Mouse (Mus musculus) limb, embryonic 13.5 days (tissue): ENCODE measurements around the gene Wdfy3. TPM values are rescaled to one million over a fixed set of nuclear protein-coding genes. Genes with fewer than 3 reads are reported as not detected.

Source experiments
- ATAC-seq: fragments of 200-750 bp; cut with Nextera tagmentation; 2 replicates; pipeline ENCODE4 v1.8.0; 2017; ENCODE audit warnings: low read depth, moderate number of reproducible peaks, moderate TSS enrichment; ENCODE audit not compliant: low FRiP score
- H3K27ac ChIP-seq: fragments of 300-500 bp; sonication (generic); 2 replicates; pipeline ENCODE4 v1.5.1; 2015; ENCODE audit warnings: inconsistent platforms, mild to moderate bottlenecking, moderate library complexity
- H3K27me3 ChIP-seq: fragments of 300-500 bp; sonication (generic); 2 replicates; pipeline ENCODE4 v1.6.1; 2015; ENCODE audit warnings: mild to moderate bottlenecking, inconsistent platforms
- H3K36me3 ChIP-seq: fragments of 300-500 bp; sonication (generic); 2 replicates; pipeline ENCODE4 v1.6.1; 2015; ENCODE audit warnings: inconsistent platforms, mild to moderate bottlenecking, moderate library complexity
- H3K4me1 ChIP-seq: fragments of 300-500 bp; sonication (generic); 2 replicates; pipeline ENCODE4 v1.6.1; 2015; ENCODE audit warnings: inconsistent platforms
- H3K4me2 ChIP-seq: fragments of 300-500 bp; sonication (generic); replicated peaks from 2 replicates; pipeline ENCODE4 v1.6.1; 2015; ENCODE audit warnings: inconsistent platforms, mild to moderate bottlenecking, moderate library complexity
- H3K4me3 ChIP-seq: fragments of 300-500 bp; sonication (generic); 2 replicates; pipeline ENCODE4 v1.5.1; 2015; ENCODE audit warnings: moderate library complexity, mild to moderate bottlenecking, inconsistent platforms
- H3K9ac ChIP-seq: fragments of 300-500 bp; sonication (generic); 2 replicates; pipeline ENCODE4 v1.6.1; 2015; ENCODE audit warnings: mild to moderate bottlenecking, inconsistent platforms
- H3K9me3 ChIP-seq: fragments of 300-500 bp; sonication (generic); 2 replicates; pipeline ENCODE4 v1.6.1; 2016; ENCODE audit warnings: inconsistent platforms
- WGBS: fragments of 180-500 bp; shearing (Covaris S2); methylation state at CpG from one replicate; pipeline ENCODE4 v1.1.7; 2015; 5-methylcytosine and 5-hydroxymethylcytosine counted together
- polyA plus RNA-seq: library from polyadenylated mRNA; unstranded; fragments of >200 nt; fragmentation: Nextera tagmentation; extraction: Ambion mirVana; gene quantifications from 2 replicates; pipeline ENCODE4 v1.2.1, GENCODE M21; 2015

Wdfy3 gene
- polyA plus RNA-seq, 1 experiment from 2014 or later = 18.6 TPM

DNA sequence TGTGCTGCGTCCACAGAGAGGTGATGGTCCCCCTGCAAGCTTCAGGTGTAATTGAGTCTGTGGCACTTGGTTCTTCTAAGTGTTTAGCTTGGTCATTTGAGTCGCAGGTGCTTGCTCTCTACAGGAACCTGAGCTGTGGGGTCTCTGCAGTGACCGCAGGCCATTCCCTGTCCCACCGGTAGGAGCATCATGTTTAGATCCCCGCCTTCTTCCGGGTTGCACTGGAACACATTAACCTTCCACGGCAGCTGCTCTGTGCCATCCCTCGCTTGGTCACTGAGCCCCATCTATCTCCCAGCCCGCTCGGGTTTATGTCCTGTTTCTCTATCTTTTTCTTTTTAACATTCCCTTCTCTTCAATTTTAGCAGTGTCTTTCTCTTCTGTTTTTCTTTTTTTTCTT, 250.5 kb downstream of the Wdfy3 start:
- Histone ChIP-seq H3K27ac (no peak overlapping the region), H3K4me3 (no peak overlapping the region), H3K36me3 (no peaks in the 10 kb centered on the region), H3K4me2 (no peak overlapping the region), H3K27me3 (peaks cover 87% of the 10 kb centered on the region), H3K9me3 (no peaks in the 10 kb centered on the region), H3K9ac (no peak overlapping the region), H3K4me1 (peaks cover 18% of the 10 kb centered on the region)
- ATAC-seq = no peak
- 52% methylated on average over 10 of the region's 10 CpGs for WGBS

DNA sequence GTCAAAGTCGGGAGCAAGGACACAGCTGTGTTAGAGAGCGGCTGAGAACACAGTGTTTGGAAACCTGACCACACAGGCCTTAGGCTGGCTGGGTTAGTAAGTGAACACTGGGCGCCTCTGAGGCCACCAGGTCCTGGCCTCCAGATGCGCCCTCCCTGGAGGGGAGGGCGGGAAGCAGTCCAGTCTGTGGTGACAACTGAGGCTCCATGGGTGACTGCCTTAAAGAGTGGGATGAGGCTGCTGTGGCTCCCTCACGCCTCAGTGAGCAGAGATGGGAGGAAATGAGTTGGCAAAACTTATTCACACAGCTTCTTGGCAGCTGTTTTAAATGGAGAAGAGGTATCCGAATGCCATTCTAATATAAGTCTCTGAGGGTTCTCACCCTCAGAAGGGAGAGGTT, 252.9 kb downstream of the Wdfy3 start:
- WGBS = 56% methylated on average over 7 of the region's 7 CpGs
- no peak overlapping the region for H3K9ac ChIP-seq
- H3K27ac ChIP-seq = no peak overlapping the region
- no peaks in the 10 kb centered on the region for H3K36me3 ChIP-seq
- peaks cover 18% of the 10 kb centered on the region for H3K4me1 ChIP-seq
- ATAC-seq = no peak
- H3K27me3 ChIP-seq = peaks cover 76% of the 10 kb centered on the region
- H3K4me3 ChIP-seq = no peak overlapping the region
- no peaks in the 10 kb centered on the region for H3K9me3 ChIP-seq
- H3K4me2 ChIP-seq = no peak overlapping the region

DNA sequence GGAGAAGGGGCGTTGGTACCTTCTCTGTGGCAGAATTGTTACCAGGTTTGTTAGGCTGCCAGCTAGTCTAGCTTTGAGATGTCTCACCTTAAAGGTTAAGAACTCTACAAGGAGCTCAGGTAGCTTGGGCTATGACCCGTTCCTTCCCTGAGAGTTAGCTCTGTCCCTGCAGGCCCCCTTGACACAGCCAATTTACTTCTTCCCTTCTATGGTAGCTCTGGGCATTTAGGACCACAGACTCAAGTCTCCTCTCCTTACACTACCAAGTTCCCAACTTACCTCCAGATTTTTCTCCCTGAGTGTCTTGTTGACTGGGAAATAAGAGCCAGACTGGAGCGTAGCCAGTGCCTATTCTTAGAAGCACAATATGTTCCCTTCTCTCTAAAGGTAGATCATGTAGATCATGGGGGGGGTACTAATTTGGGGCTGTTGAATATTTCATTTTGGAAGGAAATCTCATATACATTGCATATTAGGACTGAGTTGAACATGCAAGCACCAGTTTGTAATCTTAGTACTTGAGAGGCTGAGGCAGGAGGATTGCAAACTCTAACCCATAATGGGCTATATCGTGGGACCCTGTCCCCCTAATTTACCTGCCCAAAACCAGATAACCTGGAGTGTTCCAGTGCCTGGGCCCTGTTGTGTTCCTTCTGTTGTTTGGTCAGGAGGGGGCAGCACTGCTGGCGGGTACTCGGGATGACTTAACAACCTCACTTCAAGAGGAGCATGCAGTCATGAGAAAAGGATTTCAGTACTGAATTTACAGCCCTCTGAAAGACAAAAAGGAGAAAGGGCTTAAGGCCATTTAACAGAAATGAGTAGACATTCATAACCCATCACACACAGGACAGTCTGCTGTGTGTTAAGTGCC, 258.2 kb downstream of the Wdfy3 start:
- Histone ChIP-seq H3K27me3 (peaks cover 59% of the 10 kb centered on the region), H3K4me3 (no peak overlapping the region), H3K4me2 (no peak overlapping the region), H3K4me1 (no peaks in the 10 kb centered on the region), H3K9ac (no peak overlapping the region), H3K27ac (no peak overlapping the region), H3K9me3 (no peaks in the 10 kb centered on the region), H3K36me3 (no peaks in the 10 kb centered on the region)
- 92% methylated on average over 6 of the region's 6 CpGs for WGBS
- no peak for ATAC-seq

DNA sequence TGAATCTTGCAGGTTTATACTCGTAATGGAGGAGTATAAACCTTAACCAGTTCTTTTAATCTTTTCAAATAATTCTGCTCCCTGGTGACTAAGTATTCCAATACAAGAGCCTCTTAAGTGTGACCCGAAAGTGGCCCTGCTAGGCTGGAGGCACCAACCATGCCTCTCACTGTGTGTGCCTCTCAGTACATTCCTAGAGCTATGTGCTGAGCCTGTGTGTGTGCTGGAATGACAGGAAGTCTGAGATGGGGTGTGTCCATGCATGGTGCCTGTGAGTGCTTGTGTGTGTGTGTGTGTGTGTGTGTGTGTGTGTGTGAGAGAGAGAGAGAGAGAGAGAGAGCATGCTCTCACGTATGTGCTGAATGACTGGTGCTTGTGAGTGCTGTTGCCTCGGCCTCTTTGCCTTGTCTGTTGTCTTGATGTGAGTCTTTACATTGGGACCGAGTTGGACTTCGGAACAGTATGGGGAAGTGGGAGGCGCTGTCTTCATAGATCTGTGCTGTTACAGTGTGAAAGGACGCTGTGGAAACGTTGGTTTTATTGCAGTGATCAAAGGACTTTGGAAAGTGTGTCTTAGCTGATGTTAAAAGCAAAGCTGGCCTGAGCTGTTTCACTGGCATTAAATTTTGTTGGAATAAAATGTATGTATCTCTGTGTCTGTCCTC, 267.2 kb downstream of the Wdfy3 start:
- Histone ChIP-seq H3K27ac (no peak overlapping the region), H3K27me3 (peaks cover 17% of the 10 kb centered on the region), H3K4me2 (no peak overlapping the region), H3K9me3 (peaks cover 4% of the 10 kb centered on the region; the same call in 1 of the 2 replicates), H3K36me3 (no peaks in the 10 kb centered on the region), H3K4me1 (no peaks in the 10 kb centered on the region), H3K4me3 (no peak overlapping the region), H3K9ac (no peak overlapping the region)
- no peak for ATAC-seq
- 62% methylated on average over 9 of the region's 9 CpGs for WGBS

DNA sequence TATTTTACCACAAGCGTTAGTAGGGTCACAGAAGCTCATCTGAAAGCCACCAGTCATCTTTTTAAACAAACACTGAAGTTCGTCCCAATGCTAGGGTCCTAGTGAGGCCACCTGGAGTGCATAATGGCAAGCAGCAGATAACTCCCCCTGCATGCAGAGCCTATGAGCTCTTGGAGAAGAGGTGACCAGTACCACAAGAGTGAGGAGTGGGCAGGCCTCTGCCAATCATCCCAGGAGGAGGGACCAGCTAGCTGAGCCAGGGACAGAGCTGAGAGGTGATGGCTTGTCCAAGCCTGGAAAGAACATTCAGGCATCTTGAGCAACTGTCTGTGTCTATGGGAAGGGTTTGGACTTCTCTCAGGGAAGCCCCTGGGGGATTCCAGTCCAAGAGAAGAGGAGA, 267.8 kb downstream of the Wdfy3 start:
- Histone ChIP-seq H3K27ac (no peak overlapping the region), H3K9me3 (peaks cover 4% of the 10 kb centered on the region; the same call in 1 of the 2 replicates), H3K36me3 (no peaks in the 10 kb centered on the region), H3K27me3 (peaks cover 13% of the 10 kb centered on the region), H3K4me1 (no peaks in the 10 kb centered on the region), H3K9ac (no peak overlapping the region), H3K4me2 (no peak overlapping the region), H3K4me3 (no peak overlapping the region)
- ATAC-seq = no peak
- WGBS = 75% methylated on average over 2 of the region's 2 CpGs

DNA sequence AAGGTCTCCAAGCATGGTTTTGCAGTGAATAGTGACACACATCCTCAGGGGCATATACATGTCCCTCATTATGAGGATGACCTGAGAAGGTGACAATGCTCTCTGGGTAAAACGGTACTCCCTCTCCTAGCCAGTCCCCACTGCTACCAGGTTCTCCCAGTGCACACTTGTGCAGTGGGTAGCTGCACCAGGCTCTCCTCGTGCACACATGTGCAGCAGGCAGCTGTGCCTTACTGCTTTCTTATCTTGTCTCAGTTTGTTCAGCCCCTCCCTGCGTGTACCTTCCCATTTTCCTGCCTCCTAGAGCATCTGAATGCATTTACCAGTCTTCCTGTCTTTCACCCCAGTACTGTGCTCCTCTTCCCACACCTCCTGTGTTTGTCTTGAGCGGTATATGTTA, 277.1 kb downstream of the Wdfy3 start:
- no peak overlapping the region for H3K4me3 ChIP-seq
- 70% methylated on average over 4 of the region's 4 CpGs for WGBS
- no peaks in the 10 kb centered on the region for H3K36me3 ChIP-seq
- H3K27ac ChIP-seq = no peak overlapping the region
- H3K4me2 ChIP-seq = no peak overlapping the region
- no peak overlapping the region for H3K9ac ChIP-seq
- H3K27me3 ChIP-seq = peaks cover 7% of the 10 kb centered on the region; the same call in 1 of the 2 replicates
- H3K9me3 ChIP-seq = no peaks in the 10 kb centered on the region
- no peaks in the 10 kb centered on the region for H3K4me1 ChIP-seq
- ATAC-seq = no peak

DNA sequence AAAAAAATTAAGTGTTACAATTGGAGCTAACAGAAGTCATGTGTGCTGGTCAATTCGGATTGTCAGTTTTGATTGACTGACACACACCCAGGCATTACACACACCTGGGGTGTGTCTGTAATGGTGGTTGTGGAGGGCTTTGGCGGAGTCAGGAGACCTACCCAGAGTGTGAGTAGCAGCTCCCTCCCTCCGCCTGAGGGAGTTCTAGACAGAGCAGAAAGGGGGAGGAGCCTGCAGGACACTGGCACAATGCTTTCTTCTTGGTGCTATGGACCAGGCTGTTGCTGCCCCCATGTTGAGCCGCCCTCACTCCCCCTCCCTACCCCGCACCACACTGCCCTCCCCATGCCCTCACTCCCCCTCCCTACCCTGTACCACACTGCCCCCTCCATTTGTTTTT, 279.2 kb downstream of the Wdfy3 start:
- H3K36me3 ChIP-seq = no peaks in the 10 kb centered on the region
- H3K4me2 ChIP-seq = no peak overlapping the region
- ATAC-seq = no peak
- H3K4me3 ChIP-seq = no peak overlapping the region
- no peaks in the 10 kb centered on the region for H3K4me1 ChIP-seq
- WGBS = 57% methylated on average over 5 of the region's 5 CpGs
- no peak overlapping the region for H3K9ac ChIP-seq
- H3K9me3 ChIP-seq = no peaks in the 10 kb centered on the region
- peaks cover 7% of the 10 kb centered on the region; the same call in 1 of the 2 replicates for H3K27me3 ChIP-seq
- no peak overlapping the region for H3K27ac ChIP-seq

DNA sequence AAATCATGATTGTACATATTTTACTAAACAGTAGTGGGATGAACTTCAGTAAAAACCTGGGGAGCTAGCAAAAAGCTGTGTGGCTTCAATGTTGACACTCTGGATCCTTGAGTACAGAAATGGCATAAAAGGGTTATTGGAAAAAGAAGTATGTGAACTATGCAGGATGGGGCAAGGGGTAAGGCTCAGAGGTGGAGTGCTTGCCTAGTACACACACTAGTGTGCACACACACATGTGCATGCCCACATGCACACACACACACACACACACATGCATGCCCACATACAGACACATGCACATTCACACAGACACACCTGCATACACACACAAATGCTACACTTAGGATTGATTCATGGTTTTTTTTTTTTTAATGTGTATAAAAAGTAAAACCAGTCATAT, 280.0 kb downstream of the Wdfy3 start:
- Histone ChIP-seq H3K4me3 (no peak overlapping the region), H3K36me3 (no peaks in the 10 kb centered on the region), H3K27me3 (peaks cover 7% of the 10 kb centered on the region; the same call in 1 of the 2 replicates), H3K4me2 (no peak overlapping the region), H3K27ac (no peak overlapping the region), H3K4me1 (no peaks in the 10 kb centered on the region), H3K9me3 (no peaks in the 10 kb centered on the region), H3K9ac (no peak overlapping the region)
- ATAC-seq = no peak

DNA sequence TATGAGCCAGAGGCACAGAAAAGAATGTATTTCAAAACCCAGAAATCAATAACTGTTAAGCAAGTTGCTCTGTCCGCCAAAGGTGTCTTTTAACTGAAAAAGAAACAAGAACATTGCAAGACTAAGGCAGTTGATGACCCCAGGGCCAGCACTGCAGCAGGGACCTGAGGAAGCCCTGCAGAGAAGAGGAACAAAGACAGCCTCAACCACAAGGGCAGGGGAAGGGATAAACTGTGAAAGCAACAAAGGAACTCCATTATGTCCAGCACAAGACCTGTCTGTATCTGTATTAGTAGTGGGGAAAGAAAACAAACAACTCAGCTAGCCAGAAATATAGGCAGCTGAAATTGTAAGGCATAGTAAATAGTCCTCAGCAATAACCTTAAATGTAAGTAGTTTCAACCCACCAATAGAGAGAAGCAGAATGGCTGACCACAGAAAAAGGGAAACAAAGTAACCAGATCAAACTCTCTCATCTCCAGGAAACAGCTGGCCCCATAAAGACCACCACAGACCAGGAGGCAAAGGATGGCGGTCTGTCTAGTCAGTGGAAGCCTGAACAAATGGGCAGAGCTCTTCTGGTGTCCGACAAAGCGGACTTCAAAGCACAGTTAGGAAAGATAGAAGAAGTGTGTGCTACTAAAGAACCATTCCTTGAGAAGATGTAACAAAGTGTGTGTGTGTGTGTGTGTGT, 283.7 kb downstream of the Wdfy3 start:
- Histone ChIP-seq H3K4me2 (no peak overlapping the region), H3K9me3 (no peaks in the 10 kb centered on the region), H3K36me3 (no peaks in the 10 kb centered on the region), H3K27me3 (no peaks in the 10 kb centered on the region), H3K4me1 (no peaks in the 10 kb centered on the region), H3K4me3 (no peak overlapping the region), H3K27ac (no peak overlapping the region), H3K9ac (no peak overlapping the region)
- 66% methylated on average over 4 of the region's 4 CpGs for WGBS
- ATAC-seq = no peak

DNA sequence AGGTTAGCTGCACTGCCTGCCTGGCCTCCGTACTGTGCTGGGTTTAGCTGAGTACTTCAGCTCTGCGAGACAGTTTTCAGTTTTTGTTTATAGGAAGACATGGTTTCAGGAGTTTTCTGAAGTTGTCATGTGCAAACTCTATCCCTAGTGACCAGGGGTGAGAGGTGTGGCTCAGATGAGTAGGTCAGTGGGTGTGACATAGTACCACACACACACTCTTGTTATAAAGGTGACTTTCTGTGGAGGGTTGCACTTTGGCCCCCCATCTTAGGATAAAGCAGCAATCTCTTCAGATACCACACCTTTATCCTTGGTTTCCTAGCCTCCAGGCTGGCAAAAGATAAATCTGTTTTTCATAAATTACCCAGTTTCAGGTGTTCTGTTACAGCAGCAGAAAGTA, 284.9 kb downstream of the Wdfy3 start:
- Histone ChIP-seq H3K9me3 (no peaks in the 10 kb centered on the region), H3K4me3 (no peak overlapping the region), H3K4me1 (no peaks in the 10 kb centered on the region), H3K9ac (no peak overlapping the region), H3K27me3 (no peaks in the 10 kb centered on the region), H3K36me3 (no peaks in the 10 kb centered on the region), H3K27ac (no peak overlapping the region), H3K4me2 (no peak overlapping the region)
- no peak for ATAC-seq
- WGBS = 86% methylated on average over 2 of the region's 2 CpGs

DNA sequence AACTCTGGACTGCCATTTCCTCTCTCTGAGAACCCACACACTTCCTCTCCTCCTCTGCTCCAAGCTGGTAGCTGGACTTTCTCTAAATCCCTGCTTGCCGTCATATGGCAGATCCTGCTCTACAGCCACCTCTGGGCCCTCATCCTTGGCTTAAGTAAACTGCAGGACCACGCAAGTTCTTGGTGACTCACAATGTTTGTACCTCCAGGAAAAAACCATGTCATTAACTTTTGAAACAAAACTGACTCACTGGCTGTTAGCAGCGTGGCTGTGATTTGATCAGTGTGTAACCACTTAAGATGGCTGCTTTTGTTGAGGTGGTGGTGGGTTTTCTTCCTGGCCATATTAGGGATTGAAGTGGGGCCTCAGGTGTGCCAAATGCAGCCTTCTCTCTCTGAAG, 285.4 kb downstream of the Wdfy3 start:
- 74% methylated on average over 3 of the region's 3 CpGs for WGBS
- no peak for ATAC-seq

More for the DNA sequence above, 285.4 kb downstream of the Wdfy3 start:
- Histone ChIP-seq H3K4me2 (no peak overlapping the region), H3K27ac (no peak overlapping the region), H3K9me3 (no peaks in the 10 kb centered on the region), H3K36me3 (no peaks in the 10 kb centered on the region), H3K4me3 (no peak overlapping the region), H3K4me1 (no peaks in the 10 kb centered on the region), H3K27me3 (no peaks in the 10 kb centered on the region), H3K9ac (no peak overlapping the region)
